33 mouse cellular contexts compared by ENCODE assay signal in genomic region chr8:45881726-45882125, GRCm38 (mm10). TPM values are rescaled to one million over a fixed set of nuclear protein-coding genes. Genes with fewer than 3 reads are reported as not detected.
"Had no signal": no experiment of that assay in that cellular context is flagged by ENCODE, and none has a peak within 500 bp of the region (broad histone marks: within the 10 kb centered on the region; RNA-seq: fewer than 3 reads in every experiment).

No protein-coding gene starts in this region.

- H3K27ac ChIP-seq: embryonic facial prominence, embryonic 10.5 days; embryonic facial prominence, embryonic 12.5 days; embryonic facial prominence, embryonic 13.5 days; embryonic facial prominence, embryonic 15.5 days; forebrain, embryonic 10.5 days; forebrain, embryonic 12.5 days; forebrain, embryonic 13.5 days; forebrain, embryonic 15.5 days; gastrocnemius, adult 2 months; heart, adult 2 months had no signal

- ATAC-seq: forebrain, embryonic 13.5 days; forebrain, embryonic 14.5 days; forebrain, embryonic 15.5 days; forebrain, embryonic 16.5 days; forebrain, postnatal 0 days had no signal

- H3K36me3 ChIP-seq: embryonic facial prominence, embryonic 10.5 days; embryonic facial prominence, embryonic 12.5 days; embryonic facial prominence, embryonic 13.5 days; embryonic facial prominence, embryonic 15.5 days; forebrain, embryonic 10.5 days; forebrain, embryonic 12.5 days; forebrain, embryonic 15.5 days had no signal

- H3K9me3 ChIP-seq: embryonic facial prominence, embryonic 10.5 days; embryonic facial prominence, embryonic 12.5 days; embryonic facial prominence, embryonic 13.5 days; embryonic facial prominence, embryonic 15.5 days; forebrain, embryonic 15.5 days had no signal

- H3K27me3 ChIP-seq: embryonic facial prominence, embryonic 15.5 days had no signal

- H3K4me2 ChIP-seq: embryonic facial prominence, embryonic 12.5 days; embryonic facial prominence, embryonic 13.5 days; embryonic facial prominence, embryonic 15.5 days; forebrain, embryonic 12.5 days; forebrain, embryonic 13.5 days; forebrain, embryonic 15.5 days had no signal

- H3K9ac ChIP-seq: embryonic facial prominence, embryonic 12.5 days; embryonic facial prominence, embryonic 13.5 days; embryonic facial prominence, embryonic 15.5 days; forebrain, embryonic 12.5 days; forebrain, embryonic 13.5 days; forebrain, embryonic 15.5 days; forebrain, postnatal 0 days had no signal

- H3K4me3 ChIP-seq: embryonic facial prominence, embryonic 10.5 days; embryonic facial prominence, embryonic 12.5 days; embryonic facial prominence, embryonic 13.5 days; embryonic facial prominence, embryonic 15.5 days; erythroblast, embryonic 14.5 days; forebrain, embryonic 10.5 days; forebrain, embryonic 12.5 days; forebrain, embryonic 13.5 days; forebrain, embryonic 15.5 days; gastrocnemius, adult 2 months; heart, adult 2 months had no signal

- H3K4me1 ChIP-seq: embryonic facial prominence, embryonic 12.5 days had no signal

- DNase-seq: cerebellum, adult 8-10 months; cerebellum, adult 9-10 months; cerebellum, adult 9-11 months; cerebellum, postnatal 10 days; cerebellum, postnatal 14 days; cerebellum, postnatal 25 days; cerebellum, postnatal 36 days; embryo, embryonic 11 days; forebrain, postnatal 0 days; gastrocnemius, adult 2 months; gastrocnemius, postnatal 10 days; gastrocnemius, postnatal 14 days; gastrocnemius, postnatal 25 days; gastrocnemius, postnatal 36 days; heart, adult 18-20 months; heart, adult 2 months had no signal

RNA-seq across cellular contexts. Expression of gene Pdlim3, which starts 3.5 kb away (rescaled TPM):
- total RNA-seq: common myeloid progenitor, adult 5-6 weeks; granulocyte monocyte progenitor cell, adult 5-6 weeks had no signal
- polyA plus RNA-seq: erythroblast, embryonic 14.5 days had no signal

RNA-seq across cellular contexts. Expression of gene Ccdc110, which starts 52.7 kb away (rescaled TPM):
- total RNA-seq: common myeloid progenitor, adult 5-6 weeks; gastrocnemius, adult 2 months; gastrocnemius, adult 8-10 months; gastrocnemius, postnatal 10 days; gastrocnemius, postnatal 14 days; gastrocnemius, postnatal 25 days; gastrocnemius, postnatal 36 days; gastrocnemius, postnatal 4 days; granulocyte monocyte progenitor cell, adult 5-6 weeks; heart, adult 18-20 months; heart, adult 2 months; heart, adult 8-10 months had no signal
- polyA plus RNA-seq: embryonic facial prominence, embryonic 10.5 days; embryonic facial prominence, embryonic 13.5 days; embryonic facial prominence, embryonic 14.5 days; embryonic facial prominence, embryonic 15.5 days; erythroblast, embryonic 14.5 days; heart, adult 2 months had no signal
